Mouse (Mus musculus): Measurements from ENCODE around the gene 4930556J24Rik. TPM values are rescaled to one million over a fixed set of nuclear protein-coding genes. Genes with fewer than 3 reads are reported as not detected.

The 4930556J24Rik gene
- polyA plus RNA-seq, 3 experiments from 2014 or later, result 0.50 TPM; not detected in 2

Other genes starting within 250 kb of the 4930556J24Rik start
- gene Osbp2, start 112.9 kb downstream of the 4930556J24Rik start, polyA plus RNA-seq (2017; shearing (Covaris generic)), result not detected
- gene 4921536K21Rik, start 81.7 kb downstream of the 4930556J24Rik start, polyA plus RNA-seq (2017; shearing (Covaris generic)), result not detected
- under 1 TPM in 2 of 3 experiments, not detected in 1; 0.21 to 0.32 TPM for gene Dusp18, start 81.5 kb downstream of the 4930556J24Rik start, polyA plus RNA-seq (2017; shearing (Covaris generic))
- 1 to 10 TPM; 1.3 to 2.3 (median 1.5) TPM for gene Slc35e4, start 62.1 kb downstream of the 4930556J24Rik start, polyA plus RNA-seq (2017; shearing (Covaris generic))
- 10 to 100 TPM; 11.0 to 29.1 (median 23.6) TPM for gene Tcn2, start 44.6 kb downstream of the 4930556J24Rik start, polyA plus RNA-seq (2017; shearing (Covaris generic))
- gene Pes1, start 12.8 kb downstream of the 4930556J24Rik start, polyA plus RNA-seq (2017; shearing (Covaris generic)), result 10 to 100 TPM; 51.8 to 88.6 (median 72.7) TPM
- gene Gal3st1, start 6.9 kb upstream of the 4930556J24Rik start, polyA plus RNA-seq (2017; shearing (Covaris generic)), result not detected
- not detected for gene Sec14l4, start 54.7 kb upstream of the 4930556J24Rik start, polyA plus RNA-seq (2017; shearing (Covaris generic))
- not detected for gene Sec14l3, start 88.1 kb upstream of the 4930556J24Rik start, polyA plus RNA-seq (2017; shearing (Covaris generic))
- 1 to 10 TPM; 1.1 to 3.8 (median 3.2) TPM for gene Mtfp1, start 118.7 kb upstream of the 4930556J24Rik start, polyA plus RNA-seq (2017; shearing (Covaris generic))
- gene Sec14l2, start 146.6 kb upstream of the 4930556J24Rik start, polyA plus RNA-seq (2017; shearing (Covaris generic)), result 1 to 10 TPM in 2 of 3 experiments, under 1 TPM in 1; 0.79 to 2.7 (median 1.3) TPM
- 10 to 100 TPM in 1 of 3 experiments, 1 to 10 TPM in 2; 7.5 to 10.4 (median 8.4) TPM for gene Rnf215, start 158.4 kb upstream of the 4930556J24Rik start, polyA plus RNA-seq (2017; shearing (Covaris generic))
- gene Ccdc157, start 183.5 kb upstream of the 4930556J24Rik start, polyA plus RNA-seq (2017; shearing (Covaris generic)), result 1 to 10 TPM; 1.5 to 2.9 (median 2.9) TPM
- 10 to 100 TPM; 54.2 to 71.2 (median 66.6) TPM for gene Sf3a1, start 183.6 kb upstream of the 4930556J24Rik start, polyA plus RNA-seq (2017; shearing (Covaris generic))
- 10 to 100 TPM; 14.3 to 20.5 (median 19.0) TPM for gene Tbc1d10a, start 210.0 kb upstream of the 4930556J24Rik start, polyA plus RNA-seq (2017; shearing (Covaris generic))
- gene Castor1, start 241.4 kb upstream of the 4930556J24Rik start, polyA plus RNA-seq (2017; shearing (Covaris generic)), result 10 to 100 TPM; 25.7 to 42.0 (median 37.8) TPM